Mouse (Mus musculus): ENCODE measurements around the gene Neu1.

DNA sequence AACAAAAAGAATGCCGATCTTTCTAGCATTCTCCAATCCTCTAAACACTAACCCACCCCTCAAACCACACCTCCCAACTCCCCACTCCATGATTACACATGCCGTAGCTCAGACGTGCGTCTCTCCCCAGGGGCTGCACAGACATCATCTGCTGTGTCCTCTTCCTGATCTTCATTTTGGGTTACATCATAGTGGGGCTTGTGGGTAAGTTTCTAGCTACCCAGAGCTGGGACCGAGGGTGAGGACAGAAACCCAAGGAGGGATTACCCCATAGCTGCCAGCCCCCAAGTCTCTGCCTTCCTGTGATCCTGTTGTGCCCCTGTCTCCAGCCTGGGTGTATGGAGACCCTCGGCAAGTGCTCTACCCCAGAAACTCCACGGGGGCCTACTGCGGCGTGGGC is 13.9 kb upstream of the Neu1 start:
- TF ChIP-seq CTCF (conservative IDR thresholded peaks at IDR 0.05; ENCODE audit: low read length): no peak
- no peak for TF ChIP-seq NANOG (IDR thresholded peaks at IDR 0.05; ENCODE audit: borderline replicate concordance, low read length)
